Mouse (Mus musculus) yolk sac, embryonic 10.5 days (tissue): Measurements from ENCODE around the gene Aldh9a1.

ENCODE experiments used
- DNase-seq: peaks from one replicate; pipeline ENCODE4 v3.0.0-alpha.2; 2017; ENCODE audit warnings: low spot score

The Aldh9a1 gene

DNA sequence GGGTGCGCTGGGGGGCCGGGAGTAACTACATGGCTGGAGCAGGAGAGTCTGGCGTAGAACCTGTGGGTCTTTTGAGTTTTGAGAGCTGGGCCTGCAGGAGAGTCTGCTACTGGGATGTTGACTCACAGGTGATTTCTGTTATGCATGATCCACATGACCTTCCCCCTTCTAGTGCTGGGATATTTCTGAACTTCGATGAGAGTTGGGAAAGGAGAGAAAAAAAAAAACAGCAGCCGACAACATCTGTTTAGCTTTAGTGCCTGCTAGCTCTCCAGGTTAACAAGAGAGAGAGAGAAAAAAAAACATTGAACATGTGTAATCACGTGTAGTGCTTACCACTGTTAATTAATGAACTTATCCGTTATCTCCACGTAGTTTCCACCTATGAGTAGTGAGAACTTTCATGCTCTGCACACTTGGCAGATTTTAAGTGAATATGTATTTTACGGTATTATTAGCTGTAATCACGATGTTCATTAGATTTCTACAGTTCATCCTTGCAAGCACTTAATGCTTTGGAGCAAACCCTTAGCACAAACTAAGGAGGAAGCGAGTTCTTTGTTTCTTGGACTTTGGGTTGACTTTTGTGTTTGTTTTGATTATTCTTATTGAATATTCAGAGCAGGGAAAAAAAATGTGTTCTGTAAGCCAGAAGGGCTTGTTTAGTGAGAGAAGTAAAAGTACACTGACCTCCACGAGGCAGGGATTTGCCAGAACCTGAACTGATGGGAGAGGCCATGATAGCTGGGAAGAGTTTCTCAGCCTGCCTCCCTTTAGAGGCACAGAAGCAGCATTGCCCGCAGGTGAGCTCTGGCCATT, 1.0 kb downstream of the Aldh9a1 start:
- no peak for DNase-seq

DNA sequence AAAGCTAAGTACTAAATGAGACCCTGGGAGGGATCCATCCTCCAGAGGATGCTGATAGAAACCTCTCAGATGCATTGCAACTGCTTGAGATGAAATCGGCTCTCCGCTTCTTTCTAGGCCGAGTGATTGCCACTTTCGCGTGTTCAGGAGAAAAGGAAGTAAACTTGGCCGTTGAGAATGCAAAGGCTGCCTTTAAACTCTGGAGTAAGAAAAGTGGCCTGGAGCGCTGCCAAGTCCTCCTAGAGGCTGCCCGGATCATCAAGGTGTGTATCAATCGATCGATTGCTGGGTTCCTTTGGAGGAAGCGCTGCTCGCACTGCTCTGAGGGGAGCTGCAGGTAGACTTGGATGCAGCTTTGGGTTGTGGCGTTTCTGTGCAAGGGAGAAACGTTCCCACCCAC, 2.6 kb downstream of the Aldh9a1 start:
- no peak for DNase-seq

DNA sequence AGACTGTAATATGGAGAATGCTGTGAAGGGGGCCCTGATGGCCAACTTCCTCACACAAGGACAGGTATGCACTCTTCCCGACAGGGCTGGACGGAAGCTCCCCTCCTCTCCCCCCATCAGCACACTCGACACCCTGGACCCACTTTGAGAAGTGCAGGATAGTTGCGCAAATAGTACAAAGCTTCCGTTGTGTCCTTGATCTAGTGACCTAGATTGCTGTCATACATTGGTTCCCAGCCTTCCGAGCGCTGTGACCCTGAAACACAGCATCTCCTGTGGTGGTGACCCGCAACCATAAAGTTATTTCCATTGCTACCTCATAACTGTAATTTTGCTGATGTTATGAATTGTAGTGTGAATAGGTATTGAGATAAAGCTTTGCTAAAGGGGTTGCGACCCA, 7.6 kb downstream of the Aldh9a1 start:
- DNase-seq: no peak

DNA sequence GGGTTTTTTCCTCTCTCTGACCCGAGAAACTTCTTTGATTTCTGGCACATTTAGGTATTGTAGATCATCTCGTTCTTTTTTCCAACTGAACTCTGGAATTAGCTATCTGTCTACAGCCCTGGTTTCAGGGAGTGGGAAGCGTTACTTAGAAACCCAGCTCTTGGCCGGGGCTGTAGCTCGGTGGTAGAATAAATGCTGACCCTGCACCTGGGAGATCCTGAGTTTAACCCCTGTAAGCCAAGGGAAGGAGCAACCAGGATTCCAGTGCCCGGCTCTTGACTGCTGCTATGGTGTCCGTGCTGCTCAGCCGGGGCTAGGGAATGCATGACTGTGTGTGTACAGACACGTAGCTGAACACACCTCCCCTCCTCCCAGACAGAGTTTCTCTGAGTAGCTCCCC, 8.9 kb downstream of the Aldh9a1 start:
- peak; percentile 47 for DNase-seq

DNA sequence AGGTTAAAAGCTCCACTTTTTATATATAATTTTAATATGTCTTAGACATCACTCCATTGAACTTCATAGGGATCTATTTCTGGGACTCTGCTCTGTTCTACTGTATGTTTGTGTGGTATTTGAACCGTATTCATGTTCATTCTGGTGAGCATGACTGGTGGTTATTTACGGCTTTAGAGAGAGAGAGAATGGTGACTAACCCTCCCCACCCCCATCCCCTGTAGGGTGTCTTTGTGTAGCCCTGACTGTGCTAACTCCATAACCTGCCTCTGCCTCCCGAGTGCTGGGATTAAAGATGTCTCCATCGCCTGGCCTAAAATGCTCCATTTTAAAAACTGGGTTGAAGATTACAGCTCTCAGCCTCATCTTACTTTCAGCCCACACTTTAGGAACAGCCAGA, 10.5 kb downstream of the Aldh9a1 start:
- no peak for DNase-seq

DNA sequence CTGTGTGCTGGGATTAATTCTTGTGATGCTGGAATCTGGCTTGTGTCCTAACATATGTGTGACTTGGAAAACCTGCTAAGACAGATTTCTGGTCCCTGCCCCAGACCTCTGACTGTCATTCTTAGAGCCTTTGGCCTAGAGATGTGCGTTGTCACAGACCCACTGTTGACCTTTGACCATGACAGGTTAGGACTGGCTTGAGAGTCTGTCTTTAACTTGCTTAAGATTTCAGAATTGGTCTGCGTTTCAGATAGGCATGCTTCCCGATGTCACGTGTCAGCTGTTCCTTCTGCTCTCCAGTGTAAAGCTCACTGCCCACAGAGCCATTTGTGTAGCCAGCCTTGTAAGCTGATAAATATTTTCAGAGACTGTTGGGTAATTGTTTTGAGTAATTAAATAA, 13.0 kb downstream of the Aldh9a1 start:
- DNase-seq: peak; percentile 80

DNA sequence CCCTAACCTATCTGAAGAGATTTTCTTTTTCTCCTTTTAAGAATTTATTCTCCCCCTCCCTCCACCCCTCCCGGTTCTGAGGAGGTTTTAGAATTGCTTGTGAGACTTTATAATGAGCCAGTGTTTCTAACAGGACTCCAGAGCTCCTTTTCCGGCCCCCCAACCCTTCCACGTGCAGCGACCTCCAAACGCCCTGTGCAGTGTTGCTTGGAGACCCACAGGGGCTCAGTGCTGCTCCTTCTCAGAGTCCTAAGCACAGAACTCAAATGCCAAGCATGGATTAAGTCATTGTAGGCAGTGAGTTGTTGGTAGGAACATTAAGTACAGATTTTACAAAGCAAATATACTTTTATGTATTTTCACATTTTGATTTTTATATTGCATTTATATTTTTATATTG, 13.5 kb downstream of the Aldh9a1 start:
- no peak for DNase-seq

DNA sequence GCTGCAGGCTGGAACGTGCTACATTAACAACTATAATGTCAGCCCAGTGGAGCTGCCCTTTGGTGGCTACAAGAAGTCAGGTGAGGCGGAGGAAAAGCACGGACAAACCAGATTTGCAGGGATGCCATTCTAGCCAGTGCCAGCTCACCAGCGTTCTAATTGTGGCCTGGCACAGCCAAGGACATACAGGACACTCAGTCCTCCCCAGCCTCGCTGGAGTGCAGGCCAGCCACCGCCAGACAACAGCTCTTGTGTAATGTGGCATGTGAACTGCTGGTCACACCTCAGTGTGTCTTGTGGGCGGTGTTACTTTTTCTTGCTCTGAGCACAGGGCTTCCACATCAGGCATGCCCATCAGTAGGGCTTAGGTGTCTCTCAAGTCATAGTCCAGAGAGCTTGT, 16.0 kb downstream of the Aldh9a1 start:
- DNase-seq: no peak

DNA sequence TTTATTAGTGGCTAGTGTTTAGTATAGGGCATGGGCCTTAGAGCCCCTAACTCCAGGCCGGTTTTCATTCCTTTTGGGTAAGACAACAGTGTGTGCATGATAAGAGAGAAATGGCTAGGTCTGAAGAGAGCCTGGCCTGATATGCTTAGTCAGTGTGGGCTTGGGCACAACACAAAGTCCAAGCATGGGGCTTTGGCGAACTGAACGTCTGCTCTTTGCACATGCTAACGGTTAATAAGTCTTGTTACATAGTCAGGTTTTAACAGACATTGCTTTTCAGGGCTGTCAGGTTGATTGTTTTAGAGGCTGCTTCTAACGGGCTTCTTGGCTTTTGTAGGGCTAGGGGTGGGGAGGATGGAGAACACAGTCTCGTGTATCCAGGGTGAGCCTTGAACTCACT, 16.8 kb downstream of the Aldh9a1 start:
- no peak for DNase-seq

DNA sequence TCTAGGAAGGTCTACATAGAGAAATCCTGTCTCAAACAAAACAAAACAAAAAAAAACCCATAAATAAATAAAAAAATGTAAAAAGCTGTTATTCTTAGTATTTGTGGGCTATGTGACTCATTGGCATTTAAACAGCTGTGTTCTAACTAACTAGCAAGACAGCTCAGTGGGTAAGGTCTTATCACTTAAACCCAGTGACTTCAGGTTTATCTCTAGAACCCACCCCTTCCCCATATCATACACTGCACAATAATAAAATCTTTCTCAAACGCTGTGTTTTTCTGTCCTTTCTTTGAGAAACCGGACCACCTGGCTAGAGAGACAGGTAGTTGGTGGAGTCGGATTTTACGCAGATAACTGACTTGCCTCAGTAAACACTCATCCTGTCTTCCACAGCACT, 18.2 kb downstream of the Aldh9a1 start:
- no peak for DNase-seq

DNA sequence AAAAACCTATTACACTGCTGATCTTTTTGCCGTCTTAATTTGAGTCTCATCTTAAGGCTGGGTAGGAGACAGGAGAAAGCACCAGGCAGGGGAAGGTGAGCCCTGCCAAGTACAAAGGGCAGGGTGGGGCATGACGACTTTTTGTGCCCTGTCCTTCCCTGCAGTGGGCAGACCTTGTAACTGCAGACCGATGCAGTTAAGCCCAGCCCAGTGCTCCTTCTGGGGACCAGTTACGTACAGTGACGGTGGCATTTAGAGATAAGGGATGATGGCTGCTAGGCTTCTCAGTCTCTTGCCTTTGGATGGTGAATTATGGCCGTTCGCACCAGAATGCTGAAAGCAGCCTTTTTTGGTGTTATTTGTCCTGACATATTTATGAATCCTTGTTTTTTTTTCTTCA, 18.7 kb downstream of the Aldh9a1 start:
- no peak for DNase-seq

DNA sequence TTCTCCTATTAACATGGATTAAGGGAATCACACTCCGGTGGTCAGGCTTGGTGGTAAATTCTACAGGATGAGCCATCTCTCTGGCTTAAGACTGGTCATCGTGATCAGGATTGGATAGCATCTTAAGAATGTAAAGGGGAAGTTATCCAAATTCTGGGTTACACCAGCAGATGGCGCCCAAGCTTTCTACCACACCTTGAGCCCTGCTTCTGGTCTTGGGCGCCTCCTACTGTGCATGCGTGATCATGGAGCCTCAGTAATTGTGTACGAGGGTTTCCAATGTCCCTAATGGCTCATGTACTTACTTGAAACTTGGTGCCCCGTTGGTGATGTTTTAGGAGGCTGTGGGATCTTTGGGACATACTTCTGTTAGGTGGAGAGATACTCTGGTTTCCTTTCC, 20.1 kb downstream of the Aldh9a1 start:
- DNase-seq: peak; percentile 80

DNA sequence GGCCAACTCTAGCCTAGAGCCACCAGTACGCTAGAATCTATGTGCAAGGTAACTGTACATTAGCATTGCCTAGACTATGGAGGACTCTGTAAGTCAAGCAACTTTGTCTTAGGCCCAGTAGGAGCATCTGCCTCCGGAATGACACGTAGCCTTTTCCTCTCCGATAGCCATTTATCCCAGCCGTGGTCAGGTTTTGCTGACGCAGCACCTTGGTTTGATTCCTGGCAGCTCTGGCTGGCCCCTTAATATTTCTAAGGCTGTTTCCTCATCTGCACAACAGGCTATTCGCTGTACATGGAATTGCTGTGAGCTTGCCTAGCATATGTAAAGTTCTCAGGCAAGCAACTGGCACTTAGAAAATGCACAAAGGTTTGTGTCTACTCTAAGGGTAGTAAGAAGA, 22.9 kb downstream of the Aldh9a1 start:
- no peak for DNase-seq

DNA sequence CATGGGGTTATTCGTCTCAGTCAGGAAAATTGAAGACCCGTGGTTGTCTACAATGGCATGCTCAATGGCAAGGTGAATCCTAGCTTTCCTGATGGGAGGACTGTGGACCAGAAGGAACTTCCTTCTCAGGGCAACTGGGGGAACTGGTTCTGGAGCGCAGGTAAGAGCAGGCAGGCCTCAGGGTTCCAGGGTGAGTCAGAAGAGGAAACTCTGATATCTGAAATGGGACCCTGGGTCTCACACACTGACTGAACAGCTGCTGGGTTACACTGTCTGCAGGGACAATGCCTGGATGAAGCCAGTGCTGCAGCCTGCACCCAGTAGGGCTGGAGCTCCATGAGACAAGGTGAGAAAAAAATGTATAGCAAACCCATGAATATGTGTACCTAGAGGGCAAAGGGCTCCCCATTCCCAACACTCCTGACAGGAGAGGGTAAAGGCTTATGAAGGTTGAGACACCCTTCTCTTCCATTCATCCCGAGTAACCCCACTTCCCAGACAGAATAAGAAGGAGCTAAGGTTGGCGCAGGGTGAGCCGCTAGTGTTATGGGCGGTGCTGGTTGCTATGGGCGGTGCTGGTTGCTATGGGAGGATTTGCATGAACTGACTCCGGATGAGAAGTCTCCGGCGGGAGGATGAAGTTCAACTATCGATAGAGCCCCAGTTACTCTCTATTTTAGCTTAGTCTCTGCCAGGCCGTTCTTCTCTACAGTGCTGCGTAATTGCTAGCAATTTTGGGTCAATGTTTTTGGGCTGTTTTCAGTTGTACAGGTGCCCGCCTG, 24.4 kb downstream of the Aldh9a1 start:
- DNase-seq: peak; percentile 86

DNA sequence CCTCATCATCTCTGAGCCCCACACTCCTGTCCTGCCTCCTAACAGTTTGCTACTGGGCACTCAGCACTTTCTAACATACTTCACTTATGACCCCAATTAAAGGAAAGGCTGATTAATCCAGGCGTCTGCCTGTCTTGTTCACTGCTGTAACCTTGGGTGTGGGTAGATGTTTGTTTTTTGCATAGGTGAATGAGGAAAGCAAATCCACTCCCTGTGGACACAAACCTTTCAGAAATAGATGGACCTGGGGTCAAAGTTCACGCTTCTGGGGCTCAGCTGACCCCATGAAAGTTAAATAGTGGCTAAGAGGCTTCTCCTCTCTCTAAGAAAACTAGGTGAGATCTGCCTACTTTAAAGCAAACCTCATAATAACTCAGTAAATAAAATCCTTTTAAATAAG, 25.2 kb downstream of the Aldh9a1 start:
- peak; percentile 83 for DNase-seq

DNA sequence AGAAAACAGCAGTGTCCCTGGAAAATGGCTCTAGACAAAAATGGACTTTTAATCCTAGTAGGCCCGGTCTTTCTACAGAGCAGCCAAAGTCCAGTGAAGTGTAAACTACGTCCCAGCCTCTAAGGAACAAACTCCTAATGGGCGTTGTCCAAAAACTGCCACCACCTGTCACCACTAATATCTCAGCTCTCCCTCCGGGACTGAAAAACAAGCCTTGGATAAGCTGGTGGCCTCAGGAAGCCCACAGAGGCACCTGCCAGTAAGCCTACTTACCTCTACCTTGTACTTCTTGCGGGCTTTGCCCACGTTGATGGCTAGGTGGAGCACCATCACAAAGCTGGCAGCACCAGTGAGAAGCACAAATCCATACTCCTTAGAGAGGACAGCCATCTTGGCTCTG, 28.2 kb downstream of the Aldh9a1 start:
- peak; percentile 72 for DNase-seq

DNA sequence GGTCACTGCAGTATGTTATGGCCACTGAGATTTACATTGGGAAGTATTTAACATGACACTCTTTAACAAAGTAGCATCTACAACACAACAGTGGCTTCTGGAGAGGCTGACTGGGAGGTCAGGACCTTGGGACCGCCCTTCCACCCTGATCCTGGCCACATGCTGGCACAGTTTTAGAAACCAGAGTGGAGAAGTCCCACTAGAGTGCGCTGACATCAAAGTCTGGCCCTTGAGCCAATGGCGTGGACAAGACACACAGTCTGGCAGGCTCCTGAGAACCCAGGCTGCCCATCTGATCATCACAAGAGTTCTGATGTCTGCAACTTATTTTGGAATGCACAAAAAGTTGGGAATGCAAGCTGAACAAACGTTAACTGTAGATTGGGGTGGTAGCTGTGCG, 30.0 kb downstream of the Aldh9a1 start:
- DNase-seq: no peak

DNA sequence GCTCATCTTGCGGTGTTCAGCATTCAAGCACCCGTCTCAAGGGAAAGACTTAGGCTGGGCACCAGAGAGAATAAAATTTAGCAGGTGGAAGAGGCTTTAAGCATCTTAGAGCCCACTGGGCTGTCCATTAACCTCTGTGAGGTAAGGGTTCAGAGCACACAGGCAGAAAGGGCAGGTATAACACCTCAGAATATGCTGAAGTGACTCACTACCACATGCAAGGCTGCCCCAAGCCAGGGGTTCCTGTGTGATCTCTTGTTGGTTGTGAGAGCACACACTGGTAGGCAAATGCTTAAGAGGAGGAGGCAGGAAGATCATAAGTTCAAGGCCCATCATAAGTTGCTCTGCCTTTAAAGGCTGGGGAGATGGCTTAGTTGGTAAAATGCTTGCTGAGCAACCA, 30.4 kb downstream of the Aldh9a1 start:
- DNase-seq: no peak

DNA sequence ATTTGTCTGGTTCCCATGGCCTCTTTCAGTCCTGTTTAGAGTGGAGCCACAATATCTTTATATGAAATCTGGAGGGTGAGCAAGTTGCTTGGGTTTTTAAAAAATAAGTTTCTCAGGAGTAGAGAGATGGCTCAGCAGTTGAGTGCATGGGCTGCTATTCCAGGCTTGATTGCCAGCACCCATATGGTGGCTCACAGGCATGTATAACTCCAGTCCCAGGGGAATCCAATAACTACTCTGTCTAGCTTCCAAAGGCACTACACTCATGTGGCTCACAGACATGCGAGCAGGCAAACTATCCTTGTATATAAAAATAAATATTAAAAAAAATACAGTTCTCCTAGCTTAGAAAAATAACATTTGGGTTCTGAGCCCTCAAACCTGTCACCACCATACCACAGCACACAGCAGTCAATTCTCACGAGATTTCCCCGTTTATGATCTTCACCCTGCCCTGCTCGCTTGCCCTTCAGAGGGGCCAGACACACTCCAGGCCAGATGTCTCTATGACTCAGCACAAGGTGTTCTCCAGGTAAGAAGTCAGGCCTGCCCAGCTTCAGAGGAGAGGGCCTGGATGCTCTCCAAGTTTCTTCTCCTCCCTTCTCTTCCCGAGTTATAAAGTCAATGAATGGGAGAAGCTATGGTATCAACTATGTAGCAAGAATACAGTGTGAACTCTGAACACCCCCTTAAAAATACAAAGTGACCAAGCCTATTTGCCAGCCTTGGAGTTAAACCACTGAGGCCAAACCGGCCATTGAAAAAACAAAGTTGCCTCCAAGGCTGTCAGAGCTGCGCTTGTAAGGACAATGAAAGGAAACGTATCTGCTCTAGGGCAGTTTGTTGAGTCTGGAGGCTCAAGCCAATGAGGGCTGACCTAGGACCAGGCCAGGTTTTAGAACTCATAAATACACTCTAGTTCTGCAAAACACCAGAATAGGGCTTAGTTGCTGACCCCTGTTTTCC, 31.5 kb downstream of the Aldh9a1 start:
- DNase-seq: no peak

DNA sequence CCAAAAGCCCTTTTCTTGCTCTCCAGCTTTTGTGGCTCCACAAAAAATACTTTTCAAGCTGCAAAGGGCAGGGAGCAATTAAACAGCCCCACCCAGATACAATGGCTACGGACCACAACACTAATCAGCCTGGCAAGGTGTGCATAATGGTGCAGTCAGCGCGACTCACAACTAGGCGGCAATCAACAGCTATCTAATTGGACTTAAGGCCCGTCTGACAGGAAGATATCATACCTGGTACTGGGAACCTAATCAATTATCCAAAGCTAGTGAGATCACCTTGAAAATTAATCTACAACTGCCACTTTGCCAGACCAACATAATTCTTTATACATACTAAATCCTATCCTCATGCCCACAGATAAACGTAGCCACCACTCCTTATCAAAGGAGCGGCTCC, 32.5 kb downstream of the Aldh9a1 start:
- DNase-seq: no peak

DNA sequence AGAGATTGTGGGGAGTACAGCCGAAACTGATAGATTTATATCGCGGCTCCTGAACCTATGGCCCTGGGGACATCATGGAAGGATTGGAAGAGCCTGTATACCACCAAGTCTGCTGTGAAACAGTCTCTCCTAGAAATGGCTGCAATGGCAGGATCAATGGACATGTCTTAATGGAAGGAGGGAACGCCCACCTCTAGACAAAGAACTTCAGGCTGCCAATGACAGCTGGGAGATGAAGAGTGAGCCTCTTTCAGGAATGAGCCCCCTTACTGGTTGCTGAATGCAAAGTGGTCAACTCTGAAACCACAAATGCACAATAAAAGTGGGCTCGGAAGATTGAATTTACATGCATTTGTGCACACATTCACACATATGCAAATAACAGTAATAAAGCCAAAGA, 33.0 kb downstream of the Aldh9a1 start:
- DNase-seq: no peak

DNA sequence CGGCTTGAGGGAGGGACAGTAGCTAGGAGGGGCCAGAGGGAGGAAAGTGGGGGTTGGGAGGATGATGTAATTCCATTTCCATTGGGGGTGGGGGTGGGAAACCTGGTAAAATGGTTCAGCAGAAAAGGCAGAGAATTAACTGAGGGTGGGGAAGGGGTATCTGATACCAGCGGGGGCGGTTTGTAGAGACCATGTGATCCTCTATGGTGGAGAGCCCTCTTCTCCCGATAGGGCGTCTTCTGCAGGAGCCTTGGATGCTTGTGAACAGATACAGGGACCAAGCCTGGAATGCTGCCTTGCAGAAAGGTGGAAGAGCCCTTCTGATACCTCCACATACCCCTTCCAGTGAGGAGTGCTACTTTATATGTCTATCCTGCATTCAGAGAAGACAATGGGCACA, 33.4 kb downstream of the Aldh9a1 start:
- no peak for DNase-seq
